In the genomic region with DNA sequence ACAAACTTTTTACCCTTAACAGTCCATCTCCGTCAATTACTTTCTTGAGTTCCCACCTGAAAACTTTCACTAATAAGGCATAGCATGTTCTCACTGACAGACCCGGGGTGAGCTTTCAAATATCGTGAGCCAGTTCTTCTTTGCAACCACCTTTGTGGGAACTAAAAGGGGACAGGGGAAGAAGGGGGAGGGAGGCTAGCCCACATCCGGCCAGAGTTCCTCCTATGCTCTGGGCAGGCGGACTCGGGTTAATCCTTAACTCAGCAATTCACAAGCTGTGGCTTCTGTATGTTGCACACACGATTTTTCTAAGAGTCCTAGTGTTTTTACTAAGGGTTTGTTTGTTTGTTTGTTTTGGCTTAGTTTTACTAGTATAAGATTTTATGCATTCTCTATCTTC, we compare ENCODE assay signal across 9 mouse cellular contexts. TPM values are rescaled to one million over a fixed set of nuclear protein-coding genes. Genes with fewer than 3 reads are reported as not detected.
DNase-seq lines count a peak whose midpoint lies in the region; ATAC-seq and TF ChIP-seq lines count a peak whose summit lies in the region.
"Had no signal": no experiment of that assay in that cellular context is flagged by ENCODE, and none has a peak within 500 bp of the region (broad histone marks: within the 10 kb centered on the region; RNA-seq: fewer than 3 reads in every experiment).

No protein-coding gene starts in this region.

- H3K4me1 ChIP-seq in bone marrow, adult 2 months (ENCODE audit: control insufficient read depth, insufficient read depth, low read length) = peaks cover 2% of the 10 kb centered on the region; the same call in 1 of the 2 replicates

- no peak for TF ChIP-seq CTCF in bone marrow, adult 2 months (IDR thresholded peaks at IDR 0.05; ENCODE audit: control insufficient read depth, insufficient read depth, low read length)

- WGBS in bone marrow, adult 2 months = 3% methylated on average over 7 of the region's 7 CpGs

- DNase-seq in adrenal gland, adult 2 months = peak; percentile 36
- no peak for DNase-seq in adrenal gland, postnatal 10 days
- DNase-seq in kidney, postnatal 10 days = peak; percentile 75
- DNase-seq in naive thymus-derived CD4-positive, alpha-beta T cell, adult 2 months (ENCODE audit: low read depth) = peak; percentile 61
- no peak for DNase-seq in ovary, postnatal 10 days (ENCODE audit: low spot score)
- DNase-seq in retina, embryonic 14.5 days (ENCODE audit: low spot score) = no peak

- no peak for ATAC-seq in erythroblast, adult 5-6 weeks (replicated peaks; ENCODE audit: low FRiP score, poor library complexity, severe bottlenecking)

- H3K27ac ChIP-seq in bone marrow, adult 2 months (ENCODE audit: control insufficient read depth, insufficient read depth, low read depth, low read length, poor library complexity) = peak overlapping the region; percentile 18; the same call in 1 of the 2 replicates
- H3K27ac ChIP-seq: neural tube, embryonic 13.5 days had no signal

- no peak overlapping the region for H3K4me3 ChIP-seq in bone marrow, adult 2 months (replicated peaks; ENCODE audit: control insufficient read depth, low read depth, low read length)
- H3K4me3 ChIP-seq: neural tube, embryonic 13.5 days had no signal

- no peak for TF ChIP-seq POLR2A in bone marrow, adult 2 months (IDR thresholded peaks at IDR 0.05; ENCODE audit: borderline replicate concordance, control insufficient read depth, low read depth, low read length)

RNA-seq across cellular contexts. Expression of a gene that starts 24.9 kb away (rescaled TPM):
- 10 to 100 TPM; 11.3 to 14.5 TPM for total RNA-seq in adrenal gland, adult 2 months (2021)
- polyA plus RNA-seq in adrenal gland, adult 2 months (2012; rRNA removed) = 8.5 and 12.6 TPM in 2 replicates
- total RNA-seq in adrenal gland, postnatal 10 days (2021) = 1 to 10 TPM; 8.8 to 9.8 TPM
- polyA plus RNA-seq in bone marrow, adult 2 months (2011; ENCODE audit: insufficient read depth, insufficient read length, low replicate concordance, missing spikeins) = 5.2 and 7.0 TPM in 2 replicates
- 17.7 and 21.3 TPM in 2 replicates for total RNA-seq in erythroblast, adult 5-6 weeks (2015; ENCODE audit: low replicate concordance)
- 24.0 and 26.5 TPM in 2 replicates for total RNA-seq in erythroblast, adult 5-6 weeks (2017; ENCODE audit: low replicate concordance)

RNA-seq across cellular contexts. Expression of a gene that starts 25.0 kb away (rescaled TPM):
- 10 to 100 TPM; 18.2 to 22.0 TPM for total RNA-seq in adrenal gland, adult 2 months (2021)
- 8.6 and 10.2 TPM in 2 replicates for polyA plus RNA-seq in adrenal gland, adult 2 months (2012; rRNA removed)
- 1 to 10 TPM; 7.7 to 8.4 TPM for total RNA-seq in adrenal gland, postnatal 10 days (2021)
- 28.7 and 39.5 TPM in 2 replicates for polyA plus RNA-seq in bone marrow, adult 2 months (2011; ENCODE audit: insufficient read depth, insufficient read length, low replicate concordance, missing spikeins)
- 16.3 and 19.9 TPM in 2 replicates for total RNA-seq in erythroblast, adult 5-6 weeks (2015; ENCODE audit: low replicate concordance)
- total RNA-seq in erythroblast, adult 5-6 weeks (2017; ENCODE audit: low replicate concordance) = 21.7 and 22.6 TPM in 2 replicates

RNA-seq across cellular contexts. Expression of a gene that starts 50.3 kb away (rescaled TPM):
- total RNA-seq in adrenal gland, adult 2 months (2021) = not detected
- polyA plus RNA-seq in adrenal gland, adult 2 months (2012; rRNA removed) = 0.06 TPM in 1 of 2 replicates, not detected in the other
- total RNA-seq in adrenal gland, postnatal 10 days (2021) = under 1 TPM; 0.21 to 0.36 TPM
- 5.9 and 21.1 TPM in 2 replicates for polyA plus RNA-seq in bone marrow, adult 2 months (2011; ENCODE audit: insufficient read depth, insufficient read length, low replicate concordance, missing spikeins)
- total RNA-seq in erythroblast, adult 5-6 weeks (2015; ENCODE audit: low replicate concordance) = 18.4 and 20.9 TPM in 2 replicates
- total RNA-seq in erythroblast, adult 5-6 weeks (2017; ENCODE audit: low replicate concordance) = 11.7 and 16.9 TPM in 2 replicates
- polyA plus RNA-seq: neural tube, embryonic 13.5 days had no signal

RNA-seq across cellular contexts. Expression of a gene that starts 52.9 kb away (rescaled TPM):
- 10 to 100 TPM; 83.9 to 89.2 TPM for total RNA-seq in adrenal gland, adult 2 months (2021)
- polyA plus RNA-seq in adrenal gland, adult 2 months (2012; rRNA removed) = 25.2 and 33.4 TPM in 2 replicates
- total RNA-seq in adrenal gland, postnatal 10 days (2021) = 10 to 100 TPM; 68.8 to 70.9 TPM
- polyA plus RNA-seq in bone marrow, adult 2 months (2011; ENCODE audit: insufficient read depth, insufficient read length, low replicate concordance, missing spikeins) = 22.8 and 28.3 TPM in 2 replicates
- 24.0 and 27.7 TPM in 2 replicates for total RNA-seq in erythroblast, adult 5-6 weeks (2015; ENCODE audit: low replicate concordance)
- total RNA-seq in erythroblast, adult 5-6 weeks (2017; ENCODE audit: low replicate concordance) = 7.5 and 16.2 TPM in 2 replicates

RNA-seq across cellular contexts. Expression of a gene that starts 56.0 kb away (rescaled TPM):
- total RNA-seq in adrenal gland, adult 2 months (2021) = 10 to 100 TPM; 21.2 to 21.4 TPM
- 8.4 and 9.1 TPM in 2 replicates for polyA plus RNA-seq in adrenal gland, adult 2 months (2012; rRNA removed)
- 10 to 100 TPM; 16.5 to 19.1 TPM for total RNA-seq in adrenal gland, postnatal 10 days (2021)
- 4.7 and 9.0 TPM in 2 replicates for polyA plus RNA-seq in bone marrow, adult 2 months (2011; ENCODE audit: insufficient read depth, insufficient read length, low replicate concordance, missing spikeins)
- 2.9 and 3.1 TPM in 2 replicates for total RNA-seq in erythroblast, adult 5-6 weeks (2015; ENCODE audit: low replicate concordance)
- total RNA-seq in erythroblast, adult 5-6 weeks (2017; ENCODE audit: low replicate concordance) = 2.0 and 3.6 TPM in 2 replicates

Comparison
In these comparisons a context has a peak if more than half of its experiments do, and no peak if none do; other contexts are left out.
1. DNase-seq: peak in adrenal gland, adult 2 months (single experiment), kidney, postnatal 10 days (single experiment) and naive thymus-derived CD4-positive, alpha-beta T cell, adult 2 months (single experiment); none in adrenal gland, postnatal 10 days (single experiment), ovary, postnatal 10 days (single experiment) and retina, embryonic 14.5 days (single experiment).
2. RNA of a gene that starts 50.3 kb away (total RNA-seq): 11.7 to 20.9 TPM in erythroblast, adult 5-6 weeks; 0.21 to 0.36 TPM in adrenal gland, postnatal 10 days and not detected in adrenal gland, adult 2 months; every median in the first group is over 4 times any median in the second.